Mouse (Mus musculus): ENCODE data around the gene Col15a1.

DNA sequence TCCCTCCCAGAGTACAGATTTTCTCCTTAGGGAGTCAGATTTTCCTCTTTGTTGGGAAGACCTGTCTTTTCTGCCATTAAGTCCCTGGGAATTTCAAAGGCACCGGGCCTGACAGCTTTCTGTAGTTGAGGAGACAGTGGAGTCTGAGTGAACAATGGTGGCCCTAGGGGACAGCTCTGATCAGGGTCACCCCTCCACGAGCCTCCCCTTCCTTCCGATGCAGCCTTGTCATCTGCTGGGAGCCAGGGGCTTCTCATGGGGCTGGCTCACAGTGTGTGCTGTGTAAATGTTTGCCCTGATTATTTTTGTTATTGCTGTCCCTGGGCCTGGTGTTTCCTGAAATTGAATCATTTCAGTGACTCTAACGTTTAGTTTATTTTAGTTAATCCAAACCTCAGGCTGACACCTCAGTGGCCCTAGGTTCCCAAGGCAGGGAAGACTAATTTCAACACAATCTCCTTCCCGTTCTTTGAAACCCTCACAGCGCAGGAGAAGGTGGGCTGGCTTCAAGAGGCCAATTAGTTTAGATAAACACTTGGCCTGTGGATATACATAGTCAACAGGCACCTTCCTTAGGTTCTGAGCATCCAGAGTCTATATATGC, 23.8 kb upstream of the Col15a1 start:
- TF ChIP-seq CTCF (IDR thresholded peaks at IDR 0.05; ENCODE audit: borderline replicate concordance, extremely low read depth, insufficient read depth, insufficient read length) (no peak), POLR2A (IDR thresholded peaks at IDR 0.05; ENCODE audit: borderline replicate concordance, extremely low read depth, insufficient read depth, insufficient read length, poor library complexity, severe bottlenecking) (no peak)
